Mouse (Mus musculus): Measurements from ENCODE around the gene Scgb2b7. TPM values are rescaled to one million over a fixed set of nuclear protein-coding genes. Genes with fewer than 3 reads are reported as not detected.
"Not testable (repeated sequence)": the region's sequence is repeated elsewhere in the genome, so short reads cannot be mapped to it uniquely, and the experiment has no call there.

Scgb2b7 gene
- not detected in 2 replicates for polyA plus RNA-seq (2015; fragmentation: Nextera tagmentation; extraction: Ambion mirVana)

DNA sequence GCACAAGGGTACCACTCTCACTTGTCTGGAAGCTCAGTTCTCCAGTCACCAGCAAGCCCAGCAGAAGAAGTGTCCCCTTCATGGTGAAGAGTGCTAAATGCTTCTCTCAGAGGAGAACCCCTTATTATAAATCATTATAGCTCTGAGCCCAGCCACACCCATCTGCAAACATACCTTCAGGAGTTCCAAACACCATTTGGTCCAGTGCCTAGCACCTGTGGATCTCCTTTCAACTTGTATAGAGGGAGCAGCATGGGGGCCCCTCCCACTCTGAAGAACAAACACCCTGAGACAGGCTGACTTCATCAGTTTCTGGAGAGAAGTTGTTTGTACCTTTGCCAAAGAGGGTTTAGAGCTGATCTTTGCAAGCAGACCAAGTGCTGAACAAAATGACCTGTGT lies at the start of gene Scgb2b7:
TSS of gene Scgb2b7 (minus strand) at position 101 of the 400 bp plus-strand sequence.
- not testable (repeated sequence) for ATAC-seq; H3K9me3 ChIP-seq; H3K4me1 ChIP-seq (replicated peaks); H3K4me2 ChIP-seq (replicated peaks); H3K9ac ChIP-seq (replicated peaks); H3K4me3 ChIP-seq (replicated peaks); H3K27me3 ChIP-seq; H3K36me3 ChIP-seq; H3K27ac ChIP-seq

GRCm38 (mm10) chr7:31712365-31712764 lies 6.8 kb upstream of the Scgb2b7 start, which contains the start of gene Scgb1b7:
Gene Scgb1b7 (plus strand): TSS chr7:31712665.
- H3K27me3 ChIP-seq; H3K36me3 ChIP-seq; H3K27ac ChIP-seq; H3K4me3 ChIP-seq (replicated peaks); H3K4me2 ChIP-seq (replicated peaks); H3K4me1 ChIP-seq (replicated peaks); H3K9ac ChIP-seq (replicated peaks); ATAC-seq; H3K9me3 ChIP-seq: not testable (repeated sequence)
- 98% methylated on average over 4 of the region's 5 CpGs for WGBS

Other genes starting within 250 kb of the Scgb2b7 start
- gene Scgb1b7, start 6.9 kb upstream of the Scgb2b7 start, polyA plus RNA-seq (2015; fragmentation: Nextera tagmentation; extraction: Ambion mirVana) = not detected in 2 replicates